Mouse (Mus musculus) kidney, adult 11 months (tissue): ENCODE results near the gene Mycbp.
"Not testable (repeated sequence)": the region's sequence is repeated elsewhere in the genome, so short reads cannot be mapped to it uniquely, and the experiment has no call there.

Experiments
- DNase-seq: peaks from one replicate; pipeline ENCODE4 v3.0.0; 2022

Mycbp gene

GRCm38 (mm10) chr4:123904333-123905125 is at the start of gene Mycbp:
Gene Mycbp, plus strand, starts transcription at chr4:123904832.
- peak; percentile 99 for DNase-seq

GRCm38 (mm10) chr4:123856888-123857287 is 47.7 kb upstream of the Mycbp start:
- no peak for DNase-seq

- no peak for DNase-seq
Observed at GRCm38 (mm10) chr4:123858090-123858489, 46.5 kb upstream of the Mycbp start.

GRCm38 (mm10) chr4:123859379-123859778 is 45.3 kb upstream of the Mycbp start, which contains the start of gene 4933427I04Rik:
Gene 4933427I04Rik, plus strand, starts transcription at chr4:123859679.
- no peak for DNase-seq

- no peak for DNase-seq
Observed at GRCm38 (mm10) chr4:123859803-123860202, 44.8 kb upstream of the Mycbp start.

GRCm38 (mm10) chr4:123860621-123861020 is 44.0 kb upstream of the Mycbp start:
- no peak for DNase-seq

GRCm38 (mm10) chr4:123893726-123894125 is 10.9 kb upstream of the Mycbp start:
- DNase-seq = no peak

GRCm38 (mm10) chr4:123894295-123894694 is 10.3 kb upstream of the Mycbp start:
- DNase-seq = no peak

GRCm38 (mm10) chr4:123898696-123899095 is 5.9 kb upstream of the Mycbp start:
- no peak for DNase-seq

GRCm38 (mm10) chr4:123903432-123903831 is 1.2 kb upstream of the Mycbp start:
- DNase-seq = no peak

GRCm38 (mm10) chr4:123905126-123905668 is 565 bp downstream of the Mycbp start:
- DNase-seq = no peak

GRCm38 (mm10) chr4:123911503-123911902 is 6.9 kb downstream of the Mycbp start:
- DNase-seq = no peak

GRCm38 (mm10) chr4:123912431-123912830 is 7.8 kb downstream of the Mycbp start:
- peak; percentile 21 for DNase-seq

GRCm38 (mm10) chr4:123916748-123917547 is 12.3 kb downstream of the Mycbp start, which contains the start of gene Rragc:
Gene Rragc, plus strand, starts transcription at chr4:123917446.
- peak; percentile 100 for DNase-seq

GRCm38 (mm10) chr4:123917548-123918140 is 13.0 kb downstream of the Mycbp start, which contains the start of gene 4930535I16Rik:
Gene 4930535I16Rik, minus strand, starts transcription at chr4:123918022.
- DNase-seq = no peak

GRCm38 (mm10) chr4:123918851-123919250 is 14.2 kb downstream of the Mycbp start:
- DNase-seq = no peak

GRCm38 (mm10) chr4:123921055-123921565 is 16.5 kb downstream of the Mycbp start:
- no peak for DNase-seq

GRCm38 (mm10) chr4:123927961-123928360 is 23.3 kb downstream of the Mycbp start:
- DNase-seq = no peak

- no peak for DNase-seq
Observed at GRCm38 (mm10) chr4:123929994-123930393, 25.4 kb downstream of the Mycbp start.

- no peak for DNase-seq
Observed at GRCm38 (mm10) chr4:123934306-123934705, 29.7 kb downstream of the Mycbp start.

GRCm38 (mm10) chr4:123936059-123936458 is 31.4 kb downstream of the Mycbp start:
- DNase-seq = no peak

GRCm38 (mm10) chr4:123939838-123940237 is 35.2 kb downstream of the Mycbp start:
- peak; percentile 27 for DNase-seq

GRCm38 (mm10) chr4:123940878-123941277 is 36.2 kb downstream of the Mycbp start:
- DNase-seq = not testable (repeated sequence)
